Mouse (Mus musculus) hindbrain, postnatal 0 days (tissue): ENCODE data around the gene Picalm. TPM values are rescaled to one million over a fixed set of nuclear protein-coding genes. Genes with fewer than 3 reads are reported as not detected.

Experiments
- ATAC-seq: fragments of 200-750 bp; cut with Nextera tagmentation; 2 replicates; pipeline ENCODE4 v1.8.0; 2017; ENCODE audit warnings: mild to moderate bottlenecking, moderate TSS enrichment, moderate library complexity
- DNase-seq: peaks from one replicate; pipeline ENCODE4 v3.0.0-alpha.2; 2015; ENCODE audit warnings: low spot score
- H3K27ac ChIP-seq: fragments of 300-500 bp; sonication (generic); 2 replicates; pipeline ENCODE4 v1.5.1; 2014; ENCODE audit warnings: mild to moderate bottlenecking
- H3K27me3 ChIP-seq: fragments of 300-500 bp; sonication (generic); 2 replicates; pipeline ENCODE4 v1.6.1; 2014; ENCODE audit warnings: low read length, mixed read lengths; ENCODE audit not compliant: insufficient read depth
- H3K36me3 ChIP-seq: fragments of 300-500 bp; sonication (generic); 2 replicates; pipeline ENCODE4 v1.6.1; 2014; ENCODE audit warnings: low read length, mixed read lengths; ENCODE audit not compliant: insufficient read depth
- H3K4me1 ChIP-seq: fragments of 300-500 bp; sonication (generic); 2 replicates; pipeline ENCODE4 v1.6.1; 2014; ENCODE audit warnings: antibody characterized with exemption, low read length, mixed read lengths; ENCODE audit not compliant: insufficient read depth
- H3K4me2 ChIP-seq: fragments of 300-500 bp; sonication (generic); 2 replicates; pipeline ENCODE4 v1.6.1; 2014; ENCODE audit warnings: low read depth, mild to moderate bottlenecking, low read length, moderate library complexity, mixed read lengths
- H3K4me3 ChIP-seq: fragments of 300-500 bp; sonication (generic); 2 replicates; pipeline ENCODE4 v1.5.1; 2014; ENCODE audit warnings: low read length
- H3K9ac ChIP-seq: fragments of 300-500 bp; sonication (generic); replicated peaks from 2 replicates; pipeline ENCODE4 v1.6.1; 2014; ENCODE audit warnings: mild to moderate bottlenecking, low read length, moderate library complexity, mixed read lengths
- H3K9me3 ChIP-seq: fragments of 300-500 bp; sonication (generic); 2 replicates; pipeline ENCODE4 v1.6.1; 2016; ENCODE audit warnings: low read length, mixed read lengths
- CTCF ChIP-seq: IDR thresholded peaks from 2 replicates; pipeline ENCODE4 v1.5.1; 2016; ENCODE audit warnings: antibody characterized with exemption, control low read depth, low read depth
- WGBS: fragments of 180-500 bp; shearing (Covaris S2); extraction: QIAGEN DNeasy Blood & Tissue Kit; methylation state at CpG from one replicate; pipeline ENCODE4 v1.1.7; 2014; 5-methylcytosine and 5-hydroxymethylcytosine counted together
- polyA plus RNA-seq: library from polyadenylated mRNA; unstranded; fragments of >200 nt; fragmentation: Nextera tagmentation; extraction: Ambion mirVana; gene quantifications from 2 replicates; pipeline ENCODE4 v1.2.1, GENCODE M21; 2015
- total RNA-seq: library from RNA; depleted of rRNA; stranded (reverse); fragments of >200 nt; gene quantifications from 2 replicates; pipeline ENCODE4 v1.2.3, GENCODE M21; 2014; rRNA removed

Picalm gene
- total RNA-seq (132 and 141 TPM in 2 replicates), polyA plus RNA-seq (22.4 and 25.2 TPM in 2 replicates)

DNA sequence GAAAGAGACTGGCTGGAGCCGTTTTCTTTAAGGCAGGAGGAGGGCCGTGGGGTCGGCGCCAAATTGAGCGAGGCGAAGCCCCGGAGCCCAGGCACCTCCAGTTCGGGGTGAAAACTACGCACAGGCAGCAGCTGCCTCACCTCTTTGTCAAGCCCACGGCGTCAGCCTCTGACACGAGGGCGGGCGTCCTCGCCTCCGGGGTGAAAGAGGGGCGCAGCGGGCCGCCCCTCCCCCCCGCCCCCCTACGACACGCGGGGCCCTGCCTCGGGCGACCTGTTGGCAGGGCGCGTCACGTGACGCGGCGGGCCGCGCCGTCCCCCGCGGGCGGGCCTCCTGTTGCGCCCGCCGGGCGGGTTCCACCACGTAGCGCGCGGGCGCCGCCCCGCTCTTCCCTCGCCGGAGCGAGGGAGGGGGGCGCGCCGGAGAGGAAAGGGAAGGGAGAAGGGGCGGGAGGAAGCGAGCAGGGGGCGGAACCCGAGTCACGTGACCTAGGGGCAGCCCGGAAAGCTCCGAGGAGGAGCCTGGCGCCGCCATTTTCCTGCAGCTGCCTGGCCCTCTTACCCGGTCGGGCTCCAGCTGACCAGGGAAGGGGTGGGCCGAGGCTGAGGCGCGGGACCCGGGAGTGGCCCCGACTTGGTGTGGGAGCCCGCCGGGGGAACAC, at the start of gene Picalm:
TSS of gene Picalm (plus strand) at position 482 of the 661 bp plus-strand sequence.
- Histone ChIP-seq H3K36me3 (no peaks in the 10 kb centered on the region), H3K4me1 (peaks cover 7% of the 10 kb centered on the region; the same call in 1 of the 2 replicates), H3K4me3 (peak within 1 kb of the TSS; percentile 89), H3K27ac (peak within 1 kb of the TSS; percentile 98), H3K9ac (peak within 1 kb of the TSS; percentile 98), H3K9me3 (no peaks in the 10 kb centered on the region), H3K4me2 (peak within 1 kb of the TSS; percentile 95), H3K27me3 (no peaks in the 10 kb centered on the region)
- DNase-seq (peak; percentile 98), ATAC-seq (peak; percentile 96)
- TF ChIP-seq CTCF: no peak
- 1% methylated on average over 60 of the region's 72 CpGs for WGBS

DNA sequence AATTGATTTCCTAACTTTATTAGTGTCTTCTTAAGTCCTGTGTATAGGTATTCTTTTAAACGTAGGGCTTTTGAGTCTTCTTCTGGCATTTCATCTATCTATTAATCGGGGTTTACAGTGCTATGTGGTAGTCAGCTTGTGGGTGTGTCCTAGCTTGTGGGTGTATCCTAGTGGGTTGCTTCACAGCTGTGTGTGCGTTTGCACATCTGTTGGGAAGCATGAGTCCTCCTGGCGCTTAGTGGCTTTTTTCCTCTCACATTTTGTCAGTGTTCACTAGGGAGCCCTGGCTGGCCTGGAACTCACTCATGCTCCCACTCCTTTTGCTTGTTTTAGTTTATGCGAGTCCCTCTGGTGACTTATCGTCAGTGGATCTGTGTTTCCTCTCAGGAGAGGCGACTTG, 46.2 kb upstream of the Picalm start:
- no peaks in the 10 kb centered on the region for H3K27me3 ChIP-seq
- no peaks in the 10 kb centered on the region for H3K9me3 ChIP-seq
- H3K4me2 ChIP-seq: no peak overlapping the region
- H3K9ac ChIP-seq: no peak overlapping the region
- H3K4me3 ChIP-seq: no peak overlapping the region
- no peaks in the 10 kb centered on the region for H3K4me1 ChIP-seq
- no peak overlapping the region for H3K27ac ChIP-seq
- no peak for TF ChIP-seq CTCF
- WGBS: 80% methylated on average over 7 of the region's 7 CpGs
- no peaks in the 10 kb centered on the region for H3K36me3 ChIP-seq
- no peak for ATAC-seq
- DNase-seq: no peak

DNA sequence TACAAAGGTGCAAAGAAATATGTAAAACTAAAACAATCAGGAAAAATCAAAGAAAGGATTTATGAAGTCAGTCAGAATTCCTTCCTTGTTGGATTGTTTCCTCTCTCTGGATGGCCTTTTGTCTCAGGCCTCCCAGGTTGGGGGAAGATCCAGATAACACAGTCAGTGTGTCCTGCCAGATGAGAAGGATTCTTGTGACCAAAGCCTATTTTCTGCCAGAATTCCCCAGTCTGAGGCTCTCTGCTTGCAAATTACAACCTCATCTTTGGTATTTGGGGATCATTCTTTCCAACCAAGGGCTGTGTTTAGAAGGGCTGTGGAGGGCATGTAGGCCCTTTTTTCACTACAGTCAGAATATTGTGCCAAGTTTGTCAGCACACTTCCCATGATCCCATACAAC, 45.5 kb upstream of the Picalm start:
- no peak overlapping the region for H3K27ac ChIP-seq
- no peak for TF ChIP-seq CTCF
- H3K27me3 ChIP-seq: no peaks in the 10 kb centered on the region
- DNase-seq (no peak), ATAC-seq (no peak)
- H3K4me1 ChIP-seq: no peaks in the 10 kb centered on the region
- no peak overlapping the region for H3K9ac ChIP-seq
- H3K4me3 ChIP-seq: no peak overlapping the region
- no peaks in the 10 kb centered on the region for H3K36me3 ChIP-seq
- H3K9me3 ChIP-seq: no peaks in the 10 kb centered on the region
- no peak overlapping the region for H3K4me2 ChIP-seq

GRCm38 (mm10) chr7:90085713-90086112, 44.3 kb upstream of the Picalm start:
- WGBS: 34% methylated on average over 1 of the region's 1 CpGs

DNA sequence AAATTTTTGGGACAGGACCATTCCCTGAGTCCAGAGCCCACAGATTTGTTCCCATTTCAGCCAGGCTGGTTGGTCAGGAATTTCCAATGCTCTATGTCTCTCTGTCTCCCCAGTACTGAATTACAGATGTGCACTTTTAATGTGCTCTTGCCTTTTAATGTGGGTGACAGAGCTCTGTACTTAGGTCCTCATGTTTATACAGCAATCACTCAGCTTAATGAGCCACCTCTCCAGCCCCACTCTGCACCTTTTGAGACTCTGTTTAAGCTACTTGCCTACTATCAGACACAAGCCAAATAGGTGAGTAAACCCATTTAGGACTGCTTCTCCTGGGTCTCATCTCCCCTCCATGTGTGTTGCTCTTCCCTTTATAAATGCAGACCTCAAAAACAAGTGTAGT, 43.2 kb upstream of the Picalm start:
- ATAC-seq: no peak
- Histone ChIP-seq H3K9me3 (no peaks in the 10 kb centered on the region), H3K4me1 (no peaks in the 10 kb centered on the region), H3K4me3 (no peak overlapping the region), H3K27me3 (no peaks in the 10 kb centered on the region), H3K36me3 (no peaks in the 10 kb centered on the region), H3K4me2 (no peak overlapping the region), H3K9ac (no peak overlapping the region), H3K27ac (no peak overlapping the region)
- TF ChIP-seq CTCF: no peak
- no peak for DNase-seq

More at GRCm38 (mm10) chr7:90085713-90086112, 44.3 kb upstream of the Picalm start:
- Histone ChIP-seq H3K27me3 (no peaks in the 10 kb centered on the region), H3K9me3 (no peaks in the 10 kb centered on the region), H3K36me3 (no peaks in the 10 kb centered on the region), H3K4me1 (no peaks in the 10 kb centered on the region), H3K4me3 (no peak overlapping the region), H3K4me2 (no peak overlapping the region), H3K27ac (no peak overlapping the region), H3K9ac (no peak overlapping the region)
- no peak for ATAC-seq
- DNase-seq: no peak
- no peak for TF ChIP-seq CTCF

DNA sequence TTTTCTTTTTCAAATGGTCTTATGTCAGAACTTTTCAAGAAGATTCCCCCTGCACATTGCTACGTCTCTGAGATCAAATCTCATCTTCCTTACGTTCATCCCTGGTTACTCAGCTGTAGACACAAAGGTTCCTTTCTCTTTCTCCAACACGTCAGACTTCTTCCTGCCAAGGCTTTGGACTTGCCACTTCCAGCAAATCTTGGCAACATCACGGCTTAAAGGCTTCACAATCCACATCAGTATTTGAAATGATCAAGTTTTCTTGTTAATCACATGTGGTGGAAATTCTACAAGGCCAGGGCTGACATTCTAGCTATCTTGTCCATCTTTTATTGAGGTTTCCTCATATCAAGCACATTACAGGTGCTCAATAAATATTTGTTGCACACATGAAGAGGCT, 39.0 kb upstream of the Picalm start:
- H3K4me2 ChIP-seq: no peak overlapping the region
- H3K27me3 ChIP-seq: no peaks in the 10 kb centered on the region
- 68% methylated on average over 4 of the region's 4 CpGs for WGBS
- no peak overlapping the region for H3K27ac ChIP-seq
- H3K4me1 ChIP-seq: no peaks in the 10 kb centered on the region
- no peak for TF ChIP-seq CTCF
- no peaks in the 10 kb centered on the region for H3K36me3 ChIP-seq
- ATAC-seq (no peak), DNase-seq (no peak)
- no peak overlapping the region for H3K9ac ChIP-seq
- no peak overlapping the region for H3K4me3 ChIP-seq
- H3K9me3 ChIP-seq: no peaks in the 10 kb centered on the region

- Histone ChIP-seq H3K36me3 (no peaks in the 10 kb centered on the region), H3K9me3 (no peaks in the 10 kb centered on the region), H3K4me3 (no peak overlapping the region), H3K4me2 (no peak overlapping the region), H3K9ac (no peak overlapping the region), H3K27ac (no peak overlapping the region), H3K27me3 (no peaks in the 10 kb centered on the region), H3K4me1 (no peaks in the 10 kb centered on the region)
- ATAC-seq (no peak), DNase-seq (no peak)
- WGBS: 50% methylated on average over 2 of the region's 2 CpGs
- no peak for TF ChIP-seq CTCF
These were observed 38.3 kb upstream of the Picalm start for GRCm38 (mm10) chr7:90091756-90092155.
